Mouse (Mus musculus): ENCODE results near the gene Sptbn4. TPM values are rescaled to one million over a fixed set of nuclear protein-coding genes. Genes with fewer than 3 reads are reported as not detected.
A peak's percentile ranks its signal among the peaks of the same experiment; 100 is the strongest.

Sptbn4 gene
- polyA plus RNA-seq, 1 experiment from 2014 or later, result 0.37 TPM

DNA sequence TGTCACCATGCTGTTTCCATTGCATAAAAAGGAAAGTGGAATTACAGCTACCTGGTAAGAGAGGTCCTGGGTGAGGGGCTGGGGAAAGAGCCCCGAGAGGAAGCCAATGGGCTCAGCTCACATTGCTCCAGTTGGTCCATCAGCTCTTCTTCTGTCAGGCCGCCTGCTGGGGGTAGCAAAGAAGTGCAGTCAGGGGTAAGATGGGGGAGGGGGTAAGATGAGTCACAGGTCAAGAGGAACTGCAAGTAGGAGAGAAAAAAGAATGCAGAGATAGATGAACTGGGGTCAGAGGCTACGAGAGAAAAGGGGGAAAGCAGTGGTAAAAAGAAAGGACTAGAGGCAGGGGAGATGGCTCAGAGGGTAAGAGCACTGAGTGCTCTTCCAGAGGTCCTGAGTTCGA lies 104.9 kb downstream of the Sptbn4 start:
- Histone ChIP-seq H3K4me3 (no peak overlapping the region), H3K36me3 (replicated peaks) (peaks cover 58% of the 10 kb centered on the region)

DNA sequence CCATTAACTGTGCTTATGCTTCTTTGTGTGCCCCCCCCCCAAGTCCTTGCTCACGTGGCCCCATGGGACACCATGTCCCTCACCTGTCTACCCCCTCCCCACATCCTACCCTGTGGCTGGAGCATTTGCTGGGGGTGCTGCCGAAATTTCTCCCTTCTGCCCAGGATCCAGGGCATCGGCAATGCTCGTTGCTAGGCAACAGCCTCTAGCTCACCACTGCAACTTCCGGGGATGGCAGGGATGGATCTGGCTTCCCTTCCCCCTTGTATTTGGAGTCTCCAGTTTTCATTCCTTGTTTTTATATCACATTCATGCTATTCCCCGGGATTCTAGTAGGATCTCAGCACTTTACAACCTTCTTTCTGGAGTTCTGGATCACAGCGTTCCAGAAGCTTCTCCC lies 108.0 kb downstream of the Sptbn4 start:
- Histone ChIP-seq H3K4me1 (peaks cover 40% of the 10 kb centered on the region), H3K9me3 (no peaks in the 10 kb centered on the region), H3K4me3 (0 out of 2 replicates have a peak overlapping the region, but pooled peaks have one; percentile 12), H3K27ac (no peak overlapping the region), H3K27me3 (ENCODE audit: poor library complexity, severe bottlenecking) (peaks cover 57% of the 10 kb centered on the region), H3K36me3 (replicated peaks) (peaks cover 30% of the 10 kb centered on the region)
- WGBS, result 38% methylated on average over 7 of the region's 7 CpGs
- no peak for DNase-seq (ENCODE audit: extremely low spot score, low spot score)

More for the DNA sequence above, 104.9 kb downstream of the Sptbn4 start:
- WGBS, result 39% methylated on average over 4 of the region's 4 CpGs
- Histone ChIP-seq H3K27me3 (ENCODE audit: poor library complexity, severe bottlenecking) (peaks cover 27% of the 10 kb centered on the region), H3K4me1 (peaks cover 30% of the 10 kb centered on the region), H3K9me3 (no peaks in the 10 kb centered on the region), H3K27ac (no peak overlapping the region)
- DNase-seq (ENCODE audit: extremely low spot score, low spot score), result no peak

DNA sequence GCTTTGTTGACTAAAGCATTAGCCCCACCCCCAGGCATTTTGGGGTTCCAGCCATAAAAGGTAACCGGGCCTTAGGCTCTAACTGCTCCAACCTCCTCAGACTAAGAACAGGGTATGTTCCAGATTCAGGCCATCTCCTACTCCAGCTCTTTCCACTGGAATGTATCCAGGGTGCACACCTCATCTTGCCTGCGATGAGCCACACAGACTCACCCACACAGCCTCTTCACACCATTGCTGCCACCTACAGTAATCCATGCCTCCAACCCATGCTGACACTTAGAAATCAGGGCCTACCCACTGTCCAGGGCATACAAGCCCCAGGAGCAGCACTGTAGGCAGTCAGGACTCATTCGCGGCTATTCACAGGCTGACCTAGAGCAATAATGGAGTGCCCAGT lies 108.4 kb downstream of the Sptbn4 start:
- H3K4me1 ChIP-seq, result peaks cover 44% of the 10 kb centered on the region
- no peaks in the 10 kb centered on the region for H3K9me3 ChIP-seq
- 0 out of 2 replicates have a peak overlapping the region, but pooled peaks have one; percentile 12 for H3K4me3 ChIP-seq
- no peak overlapping the region for H3K27ac ChIP-seq
- H3K27me3 ChIP-seq (ENCODE audit: poor library complexity, severe bottlenecking), result peaks cover 61% of the 10 kb centered on the region
- no peak for DNase-seq (ENCODE audit: extremely low spot score, low spot score)
- peaks cover 26% of the 10 kb centered on the region for H3K36me3 ChIP-seq (replicated peaks)
- 65% methylated on average over 4 of the region's 4 CpGs for WGBS

DNA sequence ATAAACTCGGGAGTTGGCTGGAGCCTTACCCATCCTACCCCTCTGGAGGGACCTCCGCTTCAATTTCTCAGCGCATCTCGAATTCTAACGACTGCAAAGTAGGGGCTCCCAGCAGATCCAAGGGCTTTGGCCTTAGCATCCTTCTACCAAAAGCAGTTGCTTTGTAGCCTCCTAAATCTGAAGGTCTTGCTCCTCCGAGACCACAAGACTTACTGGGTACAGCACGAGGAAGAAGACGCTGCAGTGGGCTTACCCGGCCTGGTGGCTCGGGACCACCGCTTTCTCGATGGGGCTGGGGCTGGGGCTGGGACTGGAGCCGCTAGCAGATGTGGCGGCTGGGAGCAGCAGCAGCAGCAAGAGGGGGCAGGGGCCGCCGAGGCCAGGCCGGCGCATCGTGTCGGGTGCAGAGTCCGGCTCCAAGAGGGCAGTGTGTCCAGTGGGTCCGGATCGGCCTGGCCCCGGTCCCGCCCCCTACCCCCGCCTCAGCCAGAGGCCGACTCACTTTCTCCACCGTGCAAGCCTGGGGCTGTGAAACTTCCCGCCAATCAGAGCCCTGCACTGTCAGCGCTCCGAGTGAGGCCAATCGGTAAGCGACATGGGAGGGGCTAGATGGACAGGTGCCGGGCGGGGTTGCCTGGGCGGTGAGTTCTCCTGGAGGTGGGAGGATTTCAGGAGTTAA lies 110.2 kb downstream of the Sptbn4 start, which contains the start of gene Ltbp4:
Ltbp4 (minus strand) TSS at position 518 of the 679 bp plus-strand sequence.
- peaks cover 57% of the 10 kb centered on the region for H3K4me1 ChIP-seq
- under 1% methylated on average over 36 of the region's 36 CpGs for WGBS
- no peaks in the 10 kb centered on the region for H3K9me3 ChIP-seq
- peaks cover 12% of the 10 kb centered on the region for H3K36me3 ChIP-seq (replicated peaks)
- peak within 1 kb of the TSS; percentile 64 for H3K4me3 ChIP-seq
- DNase-seq (ENCODE audit: extremely low spot score, low spot score), result peak; percentile 85
- H3K27ac ChIP-seq, result peak within 1 kb of the TSS; percentile 85
- peaks cover 79% of the 10 kb centered on the region for H3K27me3 ChIP-seq (ENCODE audit: poor library complexity, severe bottlenecking)

DNA sequence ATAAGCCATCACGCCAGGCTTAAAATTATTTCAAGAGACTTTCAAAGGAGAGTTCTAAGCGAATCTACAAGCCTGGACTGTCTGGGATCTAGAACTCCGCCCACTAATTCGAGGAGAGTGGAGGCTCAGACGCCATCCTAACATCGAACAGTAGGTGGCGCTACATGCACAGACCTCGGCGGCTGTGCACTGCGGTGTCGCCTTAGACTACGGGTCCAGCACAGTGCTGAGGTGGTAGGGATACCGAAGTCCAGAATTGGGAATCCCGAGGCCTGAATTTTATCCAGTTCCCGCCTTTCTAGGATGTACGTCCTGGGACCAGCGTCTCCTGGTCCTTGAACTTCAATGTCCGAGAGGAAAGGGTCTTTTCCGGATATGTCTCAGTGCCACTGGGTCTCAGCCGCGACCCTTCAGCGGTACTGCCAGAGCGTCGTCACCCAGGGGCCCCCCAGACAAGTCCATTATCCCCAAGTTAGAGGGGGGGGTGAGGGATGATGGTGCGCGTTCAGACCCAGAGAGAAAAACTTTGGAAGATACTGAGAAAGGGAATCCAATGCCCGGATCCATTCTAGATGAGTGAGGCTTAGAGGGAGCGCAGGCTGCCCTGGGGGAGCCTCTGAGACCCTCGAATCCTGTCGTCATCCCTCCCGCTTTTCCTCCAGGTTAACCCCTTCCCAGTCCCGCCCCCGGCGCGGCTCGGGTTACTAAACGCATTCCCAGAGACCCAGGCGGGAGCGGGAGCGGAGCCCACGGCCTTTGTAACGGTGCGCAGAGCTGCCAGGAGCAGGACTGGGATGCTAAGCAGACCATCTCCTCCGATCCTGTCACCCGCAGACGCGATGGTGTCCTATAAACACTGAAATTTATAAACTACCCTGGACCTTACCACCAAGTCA lies 111.3 kb downstream of the Sptbn4 start:
- peaks cover 90% of the 10 kb centered on the region for H3K27me3 ChIP-seq (ENCODE audit: poor library complexity, severe bottlenecking)
- WGBS, result 1% methylated on average over 47 of the region's 47 CpGs
- H3K27ac ChIP-seq, result peak overlapping the region; percentile 85
- H3K36me3 ChIP-seq (replicated peaks), result peaks cover 2% of the 10 kb centered on the region
- H3K4me1 ChIP-seq, result peaks cover 66% of the 10 kb centered on the region
- no peaks in the 10 kb centered on the region for H3K9me3 ChIP-seq
- DNase-seq (ENCODE audit: extremely low spot score, low spot score), result peak; percentile 89
- H3K4me3 ChIP-seq, result peak overlapping the region; percentile 64

DNA sequence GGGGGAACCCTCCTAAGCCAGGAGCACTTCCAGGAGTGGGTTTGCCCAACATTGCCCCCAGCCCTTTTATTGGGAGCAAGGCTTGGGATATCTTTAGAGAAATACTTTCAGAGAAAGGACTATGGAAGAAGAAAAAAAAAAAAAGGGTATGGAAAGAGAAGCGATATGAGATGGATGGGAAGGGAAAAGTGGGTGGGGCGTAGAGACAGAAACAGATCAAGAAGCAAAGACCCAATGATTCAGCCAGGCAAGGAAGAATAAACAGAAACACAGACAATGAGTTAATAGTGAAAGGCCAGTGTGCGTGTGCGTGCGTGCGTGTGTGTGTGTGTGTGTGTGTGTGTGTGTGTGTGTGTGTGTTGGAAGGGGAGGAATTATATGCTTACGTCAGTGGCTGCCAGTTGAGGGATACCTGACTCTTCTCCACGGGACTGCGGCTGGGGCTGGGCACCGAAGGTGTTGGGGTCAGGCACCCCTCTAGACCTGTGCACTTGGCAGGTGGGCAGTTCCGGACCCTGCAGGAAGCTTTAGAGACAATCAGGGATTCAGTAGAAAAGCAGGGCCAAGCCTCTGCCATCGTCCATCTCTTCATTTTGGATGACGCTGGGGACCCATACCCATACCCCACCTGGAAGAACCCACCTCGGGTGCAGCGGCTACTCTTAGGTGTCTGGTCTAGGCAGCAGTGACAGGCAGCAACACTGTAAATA lies 112.3 kb downstream of the Sptbn4 start:
- WGBS, result 63% methylated on average over 15 of the region's 15 CpGs
- no peak for DNase-seq (ENCODE audit: extremely low spot score, low spot score)
- no peak overlapping the region for H3K27ac ChIP-seq
- no peaks in the 10 kb centered on the region for H3K36me3 ChIP-seq (replicated peaks)
- H3K4me3 ChIP-seq, result peak overlapping the region; percentile 52
- H3K27me3 ChIP-seq (ENCODE audit: poor library complexity, severe bottlenecking), result peaks cover 96% of the 10 kb centered on the region
- no peaks in the 10 kb centered on the region for H3K9me3 ChIP-seq
- peaks cover 76% of the 10 kb centered on the region for H3K4me1 ChIP-seq

DNA sequence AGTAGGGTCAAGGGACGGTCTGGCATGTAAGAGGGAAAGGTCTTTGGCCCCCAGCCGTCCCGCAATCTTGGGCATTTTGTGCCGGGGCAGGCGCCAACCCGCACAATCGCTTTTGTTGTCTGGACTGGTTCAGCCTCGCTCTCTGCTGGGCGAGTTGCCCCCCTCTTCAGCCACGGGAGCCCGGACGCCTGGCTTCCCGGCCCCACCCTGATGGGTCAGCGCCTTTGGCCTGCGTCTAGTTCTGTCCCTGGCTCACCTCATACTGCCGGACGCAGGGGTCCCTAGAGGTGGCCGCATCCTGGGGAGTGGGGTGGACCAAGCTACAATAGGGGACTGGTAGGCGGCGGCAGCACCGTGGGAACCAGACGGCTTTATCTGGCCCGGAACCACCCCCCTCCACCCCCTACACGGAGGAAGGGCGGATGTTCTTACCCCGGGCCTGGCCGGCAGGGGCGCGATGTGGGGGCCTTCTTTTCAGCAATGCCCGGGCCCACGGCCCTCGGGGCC lies 113.0 kb downstream of the Sptbn4 start:
- H3K27me3 ChIP-seq (ENCODE audit: poor library complexity, severe bottlenecking), result peaks cover 99% of the 10 kb centered on the region
- DNase-seq (ENCODE audit: extremely low spot score, low spot score), result no peak
- H3K4me1 ChIP-seq, result peaks cover 80% of the 10 kb centered on the region
- no peaks in the 10 kb centered on the region for H3K9me3 ChIP-seq
- peak overlapping the region; percentile 52 for H3K4me3 ChIP-seq
- no peaks in the 10 kb centered on the region for H3K36me3 ChIP-seq (replicated peaks)
- WGBS, result 2% methylated on average over 32 of the region's 32 CpGs
- H3K27ac ChIP-seq, result peak overlapping the region; percentile 1; the same call in 1 of the 2 replicates

DNA sequence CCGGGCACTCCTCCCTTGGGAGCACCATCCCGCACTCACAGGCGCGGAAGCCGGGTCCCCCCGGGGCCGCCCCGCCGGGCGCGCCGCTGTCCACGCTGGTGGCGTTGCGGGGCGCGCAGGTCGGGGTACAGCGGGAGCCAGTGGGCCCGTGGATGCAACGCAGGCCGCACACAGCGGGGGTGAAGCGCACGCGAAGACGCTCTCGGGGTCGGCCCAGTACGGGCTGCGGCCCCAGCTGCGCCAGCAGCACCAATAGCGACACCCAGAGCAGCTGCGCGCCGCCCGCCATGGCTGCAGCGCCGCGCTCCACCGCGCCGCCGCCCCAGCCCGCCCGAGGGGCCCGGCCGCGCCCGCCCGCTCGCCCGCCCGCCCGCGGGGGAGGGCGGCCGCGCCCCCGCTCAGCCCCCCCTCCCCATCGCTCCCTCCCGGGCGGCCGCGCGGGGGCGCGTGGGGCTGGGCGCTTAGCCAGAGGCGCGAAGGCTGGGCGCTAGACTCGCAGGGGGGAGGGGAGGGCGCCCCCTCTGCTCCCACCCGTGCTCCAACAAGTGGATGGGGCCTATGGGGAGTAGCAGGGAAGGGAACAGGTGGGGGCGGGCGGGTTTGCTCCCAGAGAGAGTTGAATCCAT lies 114.1 kb downstream of the Sptbn4 start:
- Histone ChIP-seq H3K4me3 (peak overlapping the region; percentile 52), H3K36me3 (replicated peaks) (no peaks in the 10 kb centered on the region), H3K27ac (0 out of 2 replicates have a peak overlapping the region, but pooled peaks have one; percentile 40), H3K4me1 (peaks cover 85% of the 10 kb centered on the region), H3K9me3 (no peaks in the 10 kb centered on the region), H3K27me3 (ENCODE audit: poor library complexity, severe bottlenecking) (peaks cover 99% of the 10 kb centered on the region)
- no peak for DNase-seq (ENCODE audit: extremely low spot score, low spot score)
- WGBS, result 1% methylated on average over 54 of the region's 77 CpGs

DNA sequence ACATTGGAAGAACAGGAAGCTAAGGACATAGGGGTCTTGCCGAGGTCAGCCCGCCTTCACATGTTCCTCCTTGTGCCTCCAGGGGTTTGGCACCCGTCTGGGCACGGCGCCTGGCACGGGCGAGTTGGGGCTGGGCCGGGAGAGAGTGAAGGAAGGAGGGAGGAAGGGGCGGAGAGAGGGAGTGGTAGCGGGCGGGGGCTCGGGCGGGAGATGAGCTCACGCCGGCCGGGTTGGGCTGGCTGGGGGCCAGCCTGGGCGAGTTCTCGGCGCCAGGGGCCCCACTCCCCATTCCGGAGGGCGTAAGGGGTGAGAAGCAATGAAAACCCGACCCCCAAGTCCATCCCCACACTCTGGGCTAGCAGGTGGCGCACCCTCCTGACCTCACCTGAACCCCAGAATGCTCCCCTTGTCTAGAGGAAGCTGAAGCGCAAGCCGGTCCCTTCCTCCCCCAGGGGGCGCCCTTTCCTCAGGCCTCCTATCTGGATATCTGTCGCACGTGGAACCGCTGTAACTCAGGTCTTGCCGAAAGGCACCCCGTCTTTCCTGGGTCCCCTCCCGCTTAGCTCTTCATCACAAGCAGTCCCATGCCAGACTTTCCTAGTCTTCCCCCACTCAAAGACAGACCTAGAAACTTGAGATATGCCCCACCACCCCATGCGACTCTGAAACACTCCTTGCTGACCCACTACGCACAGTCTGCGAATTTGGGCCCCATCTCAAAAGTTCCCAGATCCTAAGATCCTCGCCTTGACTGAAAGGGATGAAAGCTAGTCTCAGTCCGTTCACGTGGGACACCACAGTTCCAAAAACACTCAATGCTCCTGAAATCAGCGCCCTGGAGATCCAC lies 114.9 kb downstream of the Sptbn4 start:
- Histone ChIP-seq H3K27ac (no peak overlapping the region), H3K27me3 (ENCODE audit: poor library complexity, severe bottlenecking) (peaks cover 99% of the 10 kb centered on the region), H3K4me3 (peak overlapping the region; percentile 52), H3K4me1 (peaks cover 80% of the 10 kb centered on the region), H3K9me3 (no peaks in the 10 kb centered on the region), H3K36me3 (replicated peaks) (0 out of 2 replicates have a peak, but pooled peaks cover 1% of the 10 kb centered on the region)
- WGBS, result 1% methylated on average over 37 of the region's 39 CpGs
- DNase-seq (ENCODE audit: extremely low spot score, low spot score), result peak; percentile 81

DNA sequence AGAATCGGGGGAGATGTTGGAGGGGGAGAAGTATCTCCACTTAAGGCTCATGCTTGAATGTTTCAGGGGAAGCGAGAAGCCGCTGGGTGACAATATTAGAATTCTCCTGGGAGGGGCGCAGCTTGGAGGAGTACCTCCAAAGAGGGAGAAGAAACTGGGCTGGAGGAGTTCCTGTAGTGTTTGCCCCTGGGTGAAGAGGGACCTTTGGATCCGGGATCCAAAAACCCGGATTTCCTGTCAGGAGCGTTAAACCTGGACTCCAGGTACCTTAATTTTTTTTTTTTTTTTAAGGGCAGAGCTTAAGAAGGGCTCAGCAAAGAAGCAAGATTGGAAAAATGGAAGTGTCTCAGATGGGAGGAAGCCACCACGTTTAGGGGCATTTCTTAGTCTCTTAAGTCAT lies 115.6 kb downstream of the Sptbn4 start:
- Histone ChIP-seq H3K36me3 (replicated peaks) (0 out of 2 replicates have a peak, but pooled peaks cover 7% of the 10 kb centered on the region), H3K27ac (no peak overlapping the region), H3K4me3 (peak overlapping the region; percentile 52; the same call in 1 of the 2 replicates), H3K4me1 (peaks cover 72% of the 10 kb centered on the region), H3K27me3 (ENCODE audit: poor library complexity, severe bottlenecking) (peaks cover 99% of the 10 kb centered on the region), H3K9me3 (no peaks in the 10 kb centered on the region)
- no peak for DNase-seq (ENCODE audit: extremely low spot score, low spot score)
- WGBS, result 8% methylated on average over 8 of the region's 8 CpGs

DNA sequence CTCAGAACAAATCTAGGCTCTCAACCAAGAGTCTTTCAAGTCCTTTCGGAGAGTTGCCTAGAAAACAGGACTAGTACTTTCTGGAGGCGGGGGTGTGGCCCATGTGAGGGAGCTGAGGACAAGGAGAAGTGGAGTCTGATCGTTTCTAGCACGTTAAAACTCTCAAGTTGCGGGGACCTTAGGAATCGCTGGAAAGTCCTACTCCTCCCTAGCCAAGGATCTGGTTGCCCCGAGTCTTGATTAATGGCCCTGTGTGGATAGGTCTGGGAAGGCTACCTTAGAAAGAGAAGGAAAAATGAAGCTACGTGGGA lies 116.0 kb downstream of the Sptbn4 start:
- no peak for DNase-seq (ENCODE audit: extremely low spot score, low spot score)
- H3K27me3 ChIP-seq (ENCODE audit: poor library complexity, severe bottlenecking), result peaks cover 99% of the 10 kb centered on the region
- no peak overlapping the region for H3K27ac ChIP-seq
- WGBS, result 4% methylated on average over 8 of the region's 8 CpGs
- 0 out of 2 replicates have a peak, but pooled peaks cover 7% of the 10 kb centered on the region for H3K36me3 ChIP-seq (replicated peaks)
- no peaks in the 10 kb centered on the region for H3K9me3 ChIP-seq
- peaks cover 71% of the 10 kb centered on the region for H3K4me1 ChIP-seq
- peak overlapping the region; percentile 54; the same call in 1 of the 2 replicates for H3K4me3 ChIP-seq

Data from forebrain, embryonic 10.5 days (tissue).